Mouse (Mus musculus): ENCODE data around the gene Gm7879.

The Gm7879 gene

GRCm38 (mm10) chr5:43933269-43933668 is 20.3 kb downstream of the Gm7879 start:
- in situ Hi-C loops (cut with MboI; ENCODE audit: low pct_unique_long_range_greater_than_20kb in 1 of 2, low sequenced_read_pairs in 2 of 2, unreplicated experiment in 1 of 2), result no loop called here

DNA sequence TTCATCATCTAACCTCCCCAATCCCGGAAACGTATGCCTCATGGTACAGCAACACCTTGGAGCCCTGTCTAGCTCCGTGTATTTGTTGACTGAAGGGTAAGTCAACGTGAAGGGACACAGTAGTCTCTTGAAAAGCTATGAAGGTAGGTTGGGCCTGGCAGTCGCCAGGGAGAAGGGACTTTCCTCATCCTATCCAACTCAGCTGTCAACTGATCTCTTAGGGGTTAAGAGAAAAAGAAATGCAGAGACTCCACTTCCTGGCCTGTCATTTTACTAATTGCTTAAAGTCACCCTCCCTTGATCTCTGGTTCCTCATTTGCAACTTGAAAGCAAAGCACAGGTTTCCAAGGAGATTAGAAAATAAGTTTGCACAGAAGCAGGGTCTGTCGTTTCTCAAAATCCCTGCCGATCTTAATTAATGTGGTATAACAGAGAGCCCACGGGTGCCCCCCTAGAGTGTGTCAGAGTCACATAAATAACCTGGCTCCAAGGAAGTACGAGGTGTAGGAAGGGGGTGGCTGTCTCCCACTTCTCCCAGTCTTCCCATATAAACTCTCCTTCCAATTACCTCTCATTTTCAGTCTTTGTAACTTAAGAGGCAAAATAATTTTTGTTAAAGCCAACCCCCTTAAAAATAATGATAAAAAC is 34.5 kb downstream of the Gm7879 start:
- in situ Hi-C loops (cut with MboI; ENCODE audit: low pct_unique_long_range_greater_than_20kb in 1 of 2, low sequenced_read_pairs in 2 of 2, unreplicated experiment in 1 of 2), result no loop called here

DNA sequence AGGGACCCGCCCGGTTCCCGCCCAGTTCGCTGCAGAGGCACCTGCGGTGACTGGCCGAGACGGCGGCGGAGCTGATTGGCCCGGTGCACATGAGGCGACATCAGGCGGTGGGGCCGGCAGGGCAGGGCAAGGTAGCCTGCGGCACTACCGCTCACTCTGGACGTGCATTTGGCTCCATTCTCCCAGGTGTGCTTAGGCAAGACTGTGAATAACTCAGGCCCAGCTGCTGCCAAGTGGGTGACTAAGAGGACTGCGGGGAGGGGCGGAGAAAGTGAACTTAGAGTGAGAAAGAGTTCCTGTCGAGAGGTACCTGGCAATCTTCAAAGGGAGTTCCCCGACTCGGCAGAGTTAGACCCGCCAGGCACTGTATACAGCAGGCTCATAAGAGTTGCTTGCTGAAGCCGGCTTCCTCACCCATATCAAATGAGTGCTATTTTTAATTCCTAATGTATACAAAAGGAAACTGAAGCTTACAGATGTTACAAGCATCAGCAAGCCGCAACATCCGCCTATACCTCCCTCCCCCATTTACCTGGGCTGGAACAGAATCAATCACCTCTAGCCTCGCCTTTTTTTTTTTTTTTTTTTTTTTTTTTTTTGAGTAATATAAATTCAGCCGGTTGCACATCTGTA is 35.3 kb downstream of the Gm7879 start:
- in situ Hi-C loops (cut with MboI; ENCODE audit: low pct_unique_long_range_greater_than_20kb in 1 of 2, low sequenced_read_pairs in 2 of 2, unreplicated experiment in 1 of 2), result no loop called here

DNA sequence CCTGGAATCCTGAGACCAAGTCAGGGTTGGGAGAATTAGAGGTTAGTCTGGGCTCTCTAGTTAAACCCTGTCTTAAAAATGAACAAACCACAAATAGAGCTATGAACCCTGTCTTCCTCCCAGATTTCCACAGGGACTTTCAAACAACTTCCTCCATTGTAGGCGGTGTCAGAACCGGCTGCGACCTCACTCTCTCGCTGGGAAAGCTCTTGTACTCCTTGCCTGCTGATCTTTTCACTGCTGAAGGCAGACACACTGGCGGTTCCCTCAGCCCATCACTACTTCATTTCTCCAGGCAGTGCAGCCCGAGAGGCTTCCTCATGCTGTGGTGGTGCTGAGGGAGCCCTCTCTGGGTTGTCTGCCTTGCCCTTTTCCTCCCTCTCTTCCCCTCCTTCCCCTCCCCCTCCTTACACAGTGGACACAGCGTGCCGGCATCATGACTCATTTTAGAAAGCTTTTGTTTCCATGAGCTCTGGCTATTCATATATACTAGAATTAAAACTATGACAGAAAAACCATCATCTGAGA is 35.9 kb downstream of the Gm7879 start:
- in situ Hi-C loops (cut with MboI; ENCODE audit: low pct_unique_long_range_greater_than_20kb in 1 of 2, low sequenced_read_pairs in 2 of 2, unreplicated experiment in 1 of 2), result no loop called here

DNA sequence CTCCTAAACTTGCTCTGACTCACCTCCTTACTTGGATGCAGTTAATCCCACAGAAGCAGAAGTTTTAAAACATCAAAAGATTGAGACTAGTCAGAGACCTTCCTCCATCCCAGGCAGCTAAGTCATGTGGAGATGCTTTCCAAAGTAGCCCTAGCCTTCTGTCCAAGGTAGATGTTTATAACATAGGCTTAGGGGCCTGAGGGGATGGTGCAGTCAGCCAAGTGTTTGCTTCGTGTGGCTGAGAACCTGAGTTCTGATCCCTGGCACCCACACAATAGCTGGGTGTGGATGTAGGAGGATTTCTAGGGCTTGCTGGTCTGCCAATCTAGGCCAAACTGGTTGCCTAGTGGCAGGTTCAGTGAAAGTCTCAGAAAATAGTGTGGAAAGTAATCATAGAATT is 40.3 kb downstream of the Gm7879 start:
- in situ Hi-C loops (cut with MboI; ENCODE audit: low pct_unique_long_range_greater_than_20kb in 1 of 2, low sequenced_read_pairs in 2 of 2, unreplicated experiment in 1 of 2), result no loop called here

GRCm38 (mm10) chr5:43959884-43960440 is 47.0 kb downstream of the Gm7879 start:
- in situ Hi-C loops (cut with MboI; ENCODE audit: low pct_unique_long_range_greater_than_20kb in 1 of 2, low sequenced_read_pairs in 2 of 2, unreplicated experiment in 1 of 2), result no loop called here

DNA sequence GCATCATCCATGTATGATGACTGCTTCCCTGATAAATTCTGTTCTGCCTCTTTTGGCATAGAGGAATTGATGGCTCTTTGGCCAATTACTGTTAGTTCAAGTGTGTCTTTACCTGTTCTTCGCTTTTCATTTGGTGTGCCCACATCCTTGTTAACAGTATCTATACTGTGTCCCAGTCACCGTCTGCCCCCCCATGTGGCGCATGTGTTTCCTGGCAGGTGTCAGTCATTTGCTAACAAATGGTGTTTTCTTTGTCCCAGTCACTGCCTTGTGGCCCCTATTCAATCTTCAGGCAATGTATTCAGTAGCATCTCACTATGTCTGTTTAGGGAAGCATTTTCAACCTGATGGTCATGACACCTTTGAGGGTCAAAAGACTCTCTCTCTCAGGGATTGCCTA is 48.1 kb downstream of the Gm7879 start:
- in situ Hi-C loops (cut with MboI; ENCODE audit: low pct_unique_long_range_greater_than_20kb in 1 of 2, low sequenced_read_pairs in 2 of 2, unreplicated experiment in 1 of 2), result no loop called here

All from mouse embryonic stem cell (cell line).